Mouse (Mus musculus) CD4-positive helper T cell, adult 2 months (primary cell): Measurements from ENCODE around the gene Sgms2.
A peak's percentile ranks its signal among the peaks of the same experiment; 100 is the strongest.

Experiments used
- DNase-seq: peaks from one replicate; pipeline ENCODE4 v3.0.0-alpha.2; 2012; ENCODE audit warnings: low read depth, missing footprints, low spot score

The Sgms2 gene

GRCm38 (mm10) chr3:131307811-131308210 lies 183.4 kb downstream of the Sgms2 start:
- no peak for DNase-seq

GRCm38 (mm10) chr3:131306255-131306654 lies 185.0 kb downstream of the Sgms2 start:
- no peak for DNase-seq

GRCm38 (mm10) chr3:131303320-131303714 lies 187.9 kb downstream of the Sgms2 start:
- DNase-seq: no peak

- DNase-seq: peak; percentile 89
These were observed 188.5 kb downstream of the Sgms2 start, which contains the start of gene Cyp2u1 for GRCm38 (mm10) chr3:131302452-131303319. Gene Cyp2u1, minus strand, starts transcription at chr3:131303227.

- DNase-seq: peak; percentile 64
These were observed 191.3 kb downstream of the Sgms2 start for GRCm38 (mm10) chr3:131299908-131300307.

- no peak for DNase-seq
These were observed 192.1 kb downstream of the Sgms2 start for GRCm38 (mm10) chr3:131299078-131299477.

- DNase-seq: no peak
These were observed 194.3 kb downstream of the Sgms2 start for GRCm38 (mm10) chr3:131296893-131297292.

- no peak for DNase-seq
These were observed 195.6 kb downstream of the Sgms2 start for GRCm38 (mm10) chr3:131295513-131296200.

GRCm38 (mm10) chr3:131294503-131294902 lies 196.7 kb downstream of the Sgms2 start:
- no peak for DNase-seq

GRCm38 (mm10) chr3:131292959-131293358 lies 198.3 kb downstream of the Sgms2 start:
- DNase-seq: no peak

GRCm38 (mm10) chr3:131292349-131292748 lies 198.9 kb downstream of the Sgms2 start:
- DNase-seq: no peak

GRCm38 (mm10) chr3:131291890-131292289 lies 199.3 kb downstream of the Sgms2 start:
- no peak for DNase-seq

- DNase-seq: no peak
These were observed 217.1 kb downstream of the Sgms2 start for GRCm38 (mm10) chr3:131274151-131274550.

- no peak for DNase-seq
These were observed 218.7 kb downstream of the Sgms2 start for GRCm38 (mm10) chr3:131272374-131273100.

- peak; percentile 92 for DNase-seq
These were observed 219.4 kb downstream of the Sgms2 start, which contains the start of gene Hadh for GRCm38 (mm10) chr3:131271559-131272373. Gene Hadh, minus strand, starts transcription at chr3:131272101.

GRCm38 (mm10) chr3:131271157-131271556 lies 220.1 kb downstream of the Sgms2 start:
- DNase-seq: peak; percentile 51

- no peak for DNase-seq
These were observed 220.8 kb downstream of the Sgms2 start for GRCm38 (mm10) chr3:131270381-131270780.
